Mouse (Mus musculus): Measurements from ENCODE around the gene Pth2r.

DNA sequence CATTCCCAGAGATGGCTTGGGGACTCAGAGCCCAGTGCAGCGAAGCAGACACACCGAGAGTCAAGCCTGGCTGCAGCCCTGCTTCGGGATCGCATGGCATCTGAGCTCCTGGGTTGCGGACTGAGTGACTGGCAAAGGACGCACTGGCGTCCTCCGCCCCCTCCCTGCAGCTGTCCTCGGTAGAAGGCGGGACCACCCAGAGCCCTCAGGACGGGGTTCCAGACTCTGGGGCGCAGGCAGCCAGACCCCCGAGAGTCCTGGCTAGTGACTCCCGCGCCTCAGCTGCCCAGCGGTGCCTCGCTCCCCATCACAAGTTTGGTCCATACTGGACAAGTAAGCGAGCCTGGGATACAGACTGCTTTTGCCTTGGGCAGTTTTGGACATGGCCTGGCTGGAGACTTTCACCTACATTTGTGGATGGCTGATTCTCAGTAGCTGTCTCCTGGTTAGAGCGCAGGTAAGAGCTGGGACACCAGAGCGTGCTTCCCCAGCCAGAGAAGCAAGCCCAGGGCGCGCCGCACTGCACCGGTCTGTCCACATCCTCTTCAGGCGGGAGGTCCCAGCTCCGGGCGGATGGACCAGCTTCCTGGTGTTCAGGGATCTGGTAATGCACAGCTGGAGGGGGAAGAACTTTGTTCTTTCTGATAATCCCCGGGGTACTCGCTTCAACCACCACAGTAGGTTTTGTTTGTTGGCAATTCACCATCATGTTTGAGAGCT is 29.5 kb downstream of the Pth2r start:
- TF ChIP-seq EP300 (IDR thresholded peaks at IDR 0.05; ENCODE audit: low read depth), result no peak
- no peak for TF ChIP-seq CTCF (IDR thresholded peaks at IDR 0.05; ENCODE audit: low read depth)
